Mouse (Mus musculus): ENCODE data around the gene Chn2. TPM values are rescaled to one million over a fixed set of nuclear protein-coding genes. Genes with fewer than 3 reads are reported as not detected.

Chn2 gene
- polyA plus RNA-seq, 1 experiment from 2014 or later = 10.6 TPM

DNA sequence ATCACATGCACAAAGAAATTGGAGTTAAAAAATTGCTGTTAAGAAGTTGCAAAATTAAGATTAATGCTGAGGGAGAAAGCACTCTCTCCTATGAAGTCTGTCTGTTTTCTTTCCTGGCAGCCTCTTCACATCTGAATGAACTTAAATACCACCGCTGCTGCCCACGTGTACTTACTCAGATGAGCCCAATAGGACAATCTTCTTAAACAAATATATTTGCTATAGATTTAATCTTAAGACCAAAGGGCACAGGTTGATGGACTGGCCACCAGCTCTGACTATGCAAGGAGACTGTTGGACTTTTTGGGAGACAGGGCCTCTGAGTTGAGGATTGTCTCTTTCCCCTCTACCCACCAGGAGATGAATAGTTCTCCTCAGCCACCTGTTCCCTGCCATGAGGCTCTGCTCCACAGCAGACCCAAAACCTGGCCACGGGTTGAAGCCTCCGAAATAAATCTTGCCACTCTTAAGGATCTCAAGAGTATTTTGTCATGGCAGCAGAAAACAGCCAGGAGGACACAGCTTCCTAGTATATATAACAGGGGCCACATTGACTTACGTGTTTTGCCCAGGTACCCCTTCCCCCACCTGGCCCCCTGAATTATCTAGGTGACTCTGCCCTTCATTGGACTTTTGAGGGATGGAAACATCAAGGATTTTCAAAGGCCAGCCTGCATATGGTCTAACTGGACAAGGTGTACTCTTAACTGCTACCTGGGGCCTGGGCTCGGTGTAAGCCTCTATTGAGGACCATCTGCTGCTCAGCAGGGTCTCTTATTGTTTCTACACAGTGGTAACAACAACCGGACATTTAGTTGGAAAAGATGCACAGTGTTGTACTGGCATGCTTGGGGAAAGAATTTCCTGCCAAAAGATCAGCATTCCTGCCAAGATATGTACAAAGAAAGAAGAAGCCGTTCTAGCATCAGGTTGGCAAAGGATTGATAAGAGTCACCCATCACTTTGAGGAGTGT, 6.7 kb downstream of the Chn2 start:
- WGBS = 84% methylated on average over 8 of the region's 8 CpGs
- Histone ChIP-seq H3K9me3 (no peaks in the 10 kb centered on the region), H3K4me3 (no peak overlapping the region), H3K27me3 (ENCODE audit: poor library complexity, severe bottlenecking) (peaks cover 26% of the 10 kb centered on the region), H3K27ac (no peak overlapping the region), H3K4me1 (peaks cover 14% of the 10 kb centered on the region), H3K36me3 (replicated peaks) (no peaks in the 10 kb centered on the region)
- no peak for DNase-seq (ENCODE audit: extremely low spot score, low spot score)

DNA sequence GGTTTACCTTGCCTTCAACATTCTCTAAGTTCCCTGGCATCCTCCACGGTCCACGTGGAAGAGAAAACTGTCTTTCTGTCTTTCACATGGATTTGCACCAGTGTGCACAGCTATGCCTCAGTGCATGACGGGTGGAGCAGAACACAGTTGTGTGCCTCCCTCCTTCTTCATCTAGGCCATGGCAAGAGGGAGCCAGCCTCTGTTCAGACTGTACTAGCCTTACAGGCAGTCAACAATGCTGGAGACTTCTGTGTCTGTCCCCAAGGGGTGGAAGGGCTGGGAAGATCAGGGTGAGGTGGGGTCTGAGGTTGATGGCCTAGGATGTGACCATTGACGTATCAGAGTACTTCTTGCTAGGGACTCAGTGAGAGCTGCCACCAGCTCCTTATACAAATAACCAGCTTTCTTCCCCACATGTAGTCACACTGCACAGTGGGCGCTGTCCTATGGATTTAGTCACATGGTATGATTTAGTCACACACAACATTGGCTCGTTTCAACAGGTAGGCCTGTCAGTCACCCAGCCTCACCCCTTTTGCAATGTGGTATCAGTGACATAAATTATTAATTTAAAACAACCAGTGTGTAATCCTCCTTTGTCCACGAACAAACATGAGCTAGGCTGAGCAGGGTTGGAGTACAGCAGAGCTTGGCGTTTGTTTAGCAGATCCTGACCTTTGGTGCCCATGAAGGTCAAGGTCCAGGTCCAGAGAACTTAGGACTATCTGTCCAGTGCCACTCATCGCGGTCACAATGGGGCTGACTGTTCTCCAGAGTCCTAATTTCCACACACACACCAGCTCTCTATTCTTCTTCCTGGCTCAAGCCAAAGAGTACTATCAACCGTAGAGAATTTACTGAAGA, 7.8 kb downstream of the Chn2 start:
- Histone ChIP-seq H3K27ac (no peak overlapping the region), H3K36me3 (replicated peaks) (no peaks in the 10 kb centered on the region), H3K27me3 (ENCODE audit: poor library complexity, severe bottlenecking) (peaks cover 15% of the 10 kb centered on the region), H3K9me3 (no peaks in the 10 kb centered on the region), H3K4me3 (no peak overlapping the region), H3K4me1 (peaks cover 10% of the 10 kb centered on the region)
- no peak for DNase-seq (ENCODE audit: extremely low spot score, low spot score)
- WGBS = 87% methylated on average over 11 of the region's 11 CpGs

DNA sequence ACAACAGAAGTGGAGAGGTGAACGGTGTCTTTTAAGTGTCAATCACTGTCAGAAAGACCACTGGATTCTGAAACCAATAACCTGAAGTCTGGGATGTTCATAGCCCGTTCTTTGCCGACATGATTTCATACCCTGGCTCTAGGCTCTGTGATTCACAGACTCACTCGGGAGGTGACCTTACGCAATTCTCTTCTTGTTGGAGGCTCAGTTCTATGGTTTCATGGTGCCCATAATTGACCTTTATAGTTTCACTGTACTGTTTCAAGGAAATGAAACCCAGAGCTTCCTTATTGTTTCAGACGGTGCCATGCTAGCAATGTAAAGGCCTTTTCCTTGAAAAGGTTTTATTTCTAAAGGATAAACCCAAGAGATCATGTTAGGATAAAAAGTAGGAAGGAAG, 9.4 kb downstream of the Chn2 start:
- no peaks in the 10 kb centered on the region for H3K9me3 ChIP-seq
- H3K36me3 ChIP-seq (replicated peaks) = no peaks in the 10 kb centered on the region
- H3K27ac ChIP-seq = no peak overlapping the region
- DNase-seq (ENCODE audit: extremely low spot score, low spot score) = no peak
- H3K27me3 ChIP-seq (ENCODE audit: poor library complexity, severe bottlenecking) = no peaks in the 10 kb centered on the region
- peaks cover 7% of the 10 kb centered on the region for H3K4me1 ChIP-seq
- 90% methylated on average over 6 of the region's 6 CpGs for WGBS
- no peak overlapping the region for H3K4me3 ChIP-seq

DNA sequence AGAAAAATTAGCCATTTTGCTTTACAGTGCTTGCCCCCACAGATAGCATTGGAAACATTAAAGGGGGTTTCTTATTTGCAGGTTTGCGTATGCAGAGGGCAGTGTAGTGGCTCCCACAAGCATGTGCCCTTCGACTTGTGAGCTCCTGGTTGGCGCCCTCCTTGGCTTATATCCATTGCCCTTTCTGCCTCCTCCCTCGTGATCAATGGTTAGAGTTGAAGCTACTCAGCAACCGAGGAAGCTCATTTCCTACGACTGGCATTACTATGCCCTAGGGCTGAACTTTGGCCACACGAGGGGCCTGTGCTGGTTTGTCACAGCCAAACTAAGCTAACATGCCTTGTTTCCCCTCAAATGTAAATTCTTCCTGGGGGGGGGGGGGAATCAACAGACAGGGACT, 11.8 kb downstream of the Chn2 start:
- Histone ChIP-seq H3K9me3 (no peaks in the 10 kb centered on the region), H3K27me3 (ENCODE audit: poor library complexity, severe bottlenecking) (no peaks in the 10 kb centered on the region), H3K4me3 (no peak overlapping the region), H3K27ac (no peak overlapping the region), H3K36me3 (replicated peaks) (no peaks in the 10 kb centered on the region), H3K4me1 (peaks cover 15% of the 10 kb centered on the region)
- 62% methylated on average over 7 of the region's 7 CpGs for WGBS
- no peak for DNase-seq (ENCODE audit: extremely low spot score, low spot score)

DNA sequence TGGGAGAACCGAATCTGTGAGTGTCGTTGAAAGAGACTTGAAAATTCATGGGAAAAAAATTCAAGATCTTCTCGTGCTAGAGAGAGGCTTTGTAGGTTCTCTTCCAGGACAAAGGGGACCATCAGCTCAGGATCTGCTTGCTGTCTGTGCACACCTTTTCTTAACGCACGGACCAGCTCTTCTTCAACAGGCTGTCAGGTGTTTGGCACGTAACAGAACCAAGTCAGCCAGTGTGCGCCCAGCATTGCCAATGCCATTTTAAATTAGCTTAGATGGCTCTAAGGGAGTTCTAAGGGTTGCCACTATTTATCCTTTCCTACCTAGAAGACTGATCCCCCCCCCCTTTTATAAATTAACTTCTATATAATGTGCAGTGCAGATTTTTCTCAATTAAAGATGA, 12.8 kb downstream of the Chn2 start:
- Histone ChIP-seq H3K4me3 (no peak overlapping the region), H3K27me3 (ENCODE audit: poor library complexity, severe bottlenecking) (no peaks in the 10 kb centered on the region), H3K36me3 (replicated peaks) (no peaks in the 10 kb centered on the region), H3K9me3 (no peaks in the 10 kb centered on the region), H3K4me1 (peaks cover 24% of the 10 kb centered on the region), H3K27ac (no peak overlapping the region)
- 90% methylated on average over 7 of the region's 7 CpGs for WGBS
- DNase-seq (ENCODE audit: extremely low spot score, low spot score) = no peak

DNA sequence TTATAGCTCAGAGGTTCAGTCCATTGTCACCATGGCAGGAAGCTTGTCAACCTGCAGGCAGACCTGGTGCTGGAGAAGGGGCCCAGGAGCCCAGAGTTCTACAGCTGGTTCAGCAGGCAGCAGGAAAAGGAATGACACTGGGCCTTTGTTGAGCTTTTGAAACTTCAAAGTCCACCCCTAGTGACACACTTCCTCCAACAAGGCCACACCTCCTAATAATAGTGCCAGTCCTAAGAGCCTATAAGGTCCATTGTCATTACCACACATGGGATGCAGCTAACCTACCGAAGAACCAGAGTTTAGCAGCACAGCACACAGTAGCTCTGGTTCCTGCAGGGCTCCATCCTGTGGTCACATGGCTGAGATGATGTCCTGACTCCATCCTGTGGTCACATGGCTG, 13.3 kb downstream of the Chn2 start:
- Histone ChIP-seq H3K27me3 (ENCODE audit: poor library complexity, severe bottlenecking) (no peaks in the 10 kb centered on the region), H3K27ac (no peak overlapping the region), H3K4me1 (peaks cover 24% of the 10 kb centered on the region), H3K9me3 (no peaks in the 10 kb centered on the region), H3K4me3 (no peak overlapping the region), H3K36me3 (replicated peaks) (no peaks in the 10 kb centered on the region)
- no peak for DNase-seq (ENCODE audit: extremely low spot score, low spot score)
- 86% methylated on average over 1 of the region's 1 CpGs for WGBS

DNA sequence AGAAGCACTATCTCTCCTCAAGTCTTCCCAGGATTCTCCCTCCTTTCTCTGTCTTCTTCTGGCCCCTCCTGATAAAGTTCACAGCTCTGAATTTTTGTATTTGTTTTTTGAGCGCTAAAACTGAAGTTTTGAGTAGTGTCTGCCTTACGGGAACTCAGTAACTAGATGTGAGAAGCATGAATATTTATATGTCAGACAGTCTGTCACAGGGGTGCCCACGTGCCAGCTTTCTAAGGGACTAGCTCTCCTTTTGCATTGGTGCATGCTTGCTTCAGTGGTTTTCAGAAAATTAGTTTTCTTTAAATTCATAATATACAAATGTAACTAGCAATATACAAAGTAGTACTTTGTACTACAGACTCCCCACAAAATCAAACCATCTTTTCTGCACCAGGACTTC, 14.0 kb downstream of the Chn2 start:
- no peaks in the 10 kb centered on the region for H3K36me3 ChIP-seq (replicated peaks)
- H3K4me3 ChIP-seq = no peak overlapping the region
- no peaks in the 10 kb centered on the region for H3K9me3 ChIP-seq
- WGBS = 90% methylated on average over 3 of the region's 3 CpGs
- no peak for DNase-seq (ENCODE audit: extremely low spot score, low spot score)
- H3K27me3 ChIP-seq (ENCODE audit: poor library complexity, severe bottlenecking) = no peaks in the 10 kb centered on the region
- H3K27ac ChIP-seq = no peak overlapping the region
- peaks cover 24% of the 10 kb centered on the region for H3K4me1 ChIP-seq

DNA sequence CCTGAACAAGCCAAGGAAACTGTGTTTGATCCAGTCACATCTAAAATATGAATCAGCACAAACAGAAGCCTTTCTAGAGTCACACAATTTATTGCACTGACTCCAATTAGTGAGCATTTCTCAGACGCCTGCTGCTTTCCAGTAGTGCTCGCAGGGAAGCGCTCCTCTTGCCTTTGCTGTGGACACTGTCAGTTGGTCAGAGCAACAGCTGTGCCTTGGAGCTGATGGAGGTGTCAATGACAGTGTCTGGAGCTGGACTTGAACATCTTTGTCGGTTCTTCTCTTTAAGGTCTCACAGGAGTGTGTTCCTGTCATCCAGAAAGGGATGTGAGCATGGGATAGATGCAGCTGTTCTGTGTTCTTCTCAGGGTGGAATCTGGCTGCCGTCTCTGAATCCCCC, 16.0 kb downstream of the Chn2 start:
- Histone ChIP-seq H3K4me1 (peaks cover 29% of the 10 kb centered on the region), H3K9me3 (no peaks in the 10 kb centered on the region), H3K4me3 (no peak overlapping the region), H3K27ac (no peak overlapping the region), H3K36me3 (replicated peaks) (no peaks in the 10 kb centered on the region), H3K27me3 (ENCODE audit: poor library complexity, severe bottlenecking) (no peaks in the 10 kb centered on the region)
- 83% methylated on average over 5 of the region's 5 CpGs for WGBS
- DNase-seq (ENCODE audit: extremely low spot score, low spot score) = no peak

DNA sequence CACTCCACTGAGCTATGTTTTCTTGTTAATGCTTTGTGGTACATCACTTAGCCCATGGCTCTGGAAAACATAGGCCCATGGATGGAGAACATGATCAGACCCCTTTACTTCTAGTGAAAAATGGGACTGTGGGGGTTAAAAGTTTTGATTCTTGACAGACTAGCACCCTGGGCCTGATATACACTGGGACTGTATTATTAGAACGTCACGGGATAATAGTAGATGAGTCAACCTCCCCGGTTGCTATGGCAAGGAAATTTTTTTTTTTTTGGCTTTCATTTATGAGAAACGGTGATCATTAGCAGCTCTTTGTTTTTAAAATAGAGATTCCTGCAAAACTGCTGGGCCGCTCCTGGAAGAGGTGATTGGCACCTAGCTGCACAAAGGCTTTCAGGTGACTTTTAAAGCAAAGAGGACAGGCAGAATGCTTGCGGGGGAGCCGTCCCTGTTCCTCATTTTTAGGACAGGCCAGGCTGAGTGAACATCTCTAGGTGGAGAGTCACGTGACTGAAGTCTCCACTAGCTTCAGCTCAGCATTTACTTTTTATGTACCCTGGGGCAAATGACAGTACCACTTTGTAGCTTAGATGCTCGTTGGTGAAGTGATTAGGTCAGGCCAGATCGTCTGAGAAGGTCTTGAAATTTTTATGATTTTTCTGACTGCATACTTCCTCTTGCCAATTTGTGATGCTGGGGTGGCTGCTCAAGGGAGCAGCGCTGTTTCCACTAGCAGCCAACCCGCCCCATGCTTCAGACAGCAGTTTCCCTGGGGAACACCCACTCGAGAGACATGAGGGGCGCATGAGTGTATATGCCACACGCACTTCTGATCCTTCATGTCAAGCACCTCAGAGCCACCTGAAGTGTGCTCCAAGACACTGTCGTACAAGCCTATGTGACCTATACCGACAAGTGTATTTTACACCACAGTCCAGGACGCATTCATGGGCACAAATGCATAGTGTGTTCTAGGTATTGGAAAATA, 17.5 kb downstream of the Chn2 start:
- no peaks in the 10 kb centered on the region for H3K9me3 ChIP-seq
- 84% methylated on average over 18 of the region's 18 CpGs for WGBS
- H3K27ac ChIP-seq = no peak overlapping the region
- no peak overlapping the region for H3K4me3 ChIP-seq
- H3K4me1 ChIP-seq = peaks cover 28% of the 10 kb centered on the region
- no peaks in the 10 kb centered on the region for H3K27me3 ChIP-seq (ENCODE audit: poor library complexity, severe bottlenecking)
- H3K36me3 ChIP-seq (replicated peaks) = no peaks in the 10 kb centered on the region
- DNase-seq (ENCODE audit: extremely low spot score, low spot score) = no peak

DNA sequence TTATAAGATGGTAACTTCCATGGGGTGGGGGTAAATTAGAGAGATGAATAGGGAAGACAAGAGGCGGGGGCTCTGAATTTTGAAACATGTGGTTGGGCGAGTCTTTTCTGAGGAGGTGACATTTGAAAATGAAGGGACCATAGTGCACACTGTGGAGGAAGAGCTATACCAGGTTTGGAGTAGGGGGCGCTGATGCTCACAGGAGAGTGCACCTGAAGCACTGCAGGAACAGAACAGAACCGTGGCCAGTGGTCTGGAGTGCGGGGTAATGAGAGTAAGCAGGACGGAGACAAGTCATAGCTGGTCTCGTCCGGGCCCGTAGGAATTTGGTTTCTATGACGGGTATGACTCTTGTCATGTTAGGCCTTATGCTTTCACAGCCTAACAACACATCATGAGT, 18.3 kb downstream of the Chn2 start:
- 80% methylated on average over 10 of the region's 10 CpGs for WGBS
- H3K27ac ChIP-seq = no peak overlapping the region
- H3K27me3 ChIP-seq (ENCODE audit: poor library complexity, severe bottlenecking) = no peaks in the 10 kb centered on the region
- H3K9me3 ChIP-seq = no peaks in the 10 kb centered on the region
- H3K4me1 ChIP-seq = peaks cover 32% of the 10 kb centered on the region
- H3K36me3 ChIP-seq (replicated peaks) = no peaks in the 10 kb centered on the region
- DNase-seq (ENCODE audit: extremely low spot score, low spot score) = no peak
- no peak overlapping the region for H3K4me3 ChIP-seq

DNA sequence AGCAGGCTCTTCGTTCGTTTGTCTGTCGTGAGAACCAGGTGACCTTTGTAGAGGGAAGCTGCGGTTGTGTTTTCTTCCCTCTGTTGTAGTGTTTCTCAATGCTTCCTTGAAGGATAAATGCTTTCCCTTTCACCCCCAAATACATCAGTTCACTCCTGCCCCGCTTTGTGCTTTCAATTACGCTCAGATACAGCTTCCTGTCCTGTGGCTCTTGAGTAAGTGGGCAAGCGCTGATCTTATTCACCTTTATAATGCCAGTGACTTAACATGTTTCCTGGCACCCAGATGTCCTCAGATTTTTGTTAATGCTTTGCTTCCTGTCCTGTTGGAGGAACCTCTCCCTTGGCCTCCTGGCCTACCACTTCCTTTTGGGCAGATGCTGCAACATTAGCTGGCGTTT, 19.5 kb downstream of the Chn2 start:
- Histone ChIP-seq H3K36me3 (replicated peaks) (no peaks in the 10 kb centered on the region), H3K4me3 (no peak overlapping the region), H3K27me3 (ENCODE audit: poor library complexity, severe bottlenecking) (no peaks in the 10 kb centered on the region), H3K9me3 (no peaks in the 10 kb centered on the region), H3K4me1 (peaks cover 43% of the 10 kb centered on the region), H3K27ac (no peak overlapping the region)
- WGBS = 80% methylated on average over 8 of the region's 8 CpGs
- DNase-seq (ENCODE audit: extremely low spot score, low spot score) = no peak

DNA sequence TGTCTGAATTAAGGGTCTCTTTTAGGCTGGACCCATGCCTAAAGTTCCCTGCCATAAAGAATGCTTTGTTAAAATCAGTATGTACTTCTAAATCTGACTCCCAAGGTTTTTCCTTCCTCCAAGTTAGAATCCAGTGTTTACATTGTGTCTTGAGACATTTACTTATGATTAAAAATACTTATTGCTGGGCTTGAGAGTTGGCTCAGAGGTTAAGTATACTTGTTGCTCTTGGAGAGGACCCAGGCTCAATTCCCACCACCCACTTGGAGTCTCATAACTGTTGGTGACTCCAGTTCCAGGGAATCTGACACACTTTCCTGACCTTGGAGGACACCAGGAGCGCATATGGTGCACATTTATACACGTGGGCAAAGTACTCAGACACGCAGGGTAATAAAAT, 20.9 kb downstream of the Chn2 start:
- H3K27me3 ChIP-seq (ENCODE audit: poor library complexity, severe bottlenecking) = no peaks in the 10 kb centered on the region
- 0 out of 2 replicates have a peak, but pooled peaks cover 3% of the 10 kb centered on the region for H3K9me3 ChIP-seq
- no peaks in the 10 kb centered on the region for H3K36me3 ChIP-seq (replicated peaks)
- WGBS = 89% methylated on average over 3 of the region's 3 CpGs
- no peak for DNase-seq (ENCODE audit: extremely low spot score, low spot score)
- peaks cover 40% of the 10 kb centered on the region for H3K4me1 ChIP-seq
- no peak overlapping the region for H3K27ac ChIP-seq
- no peak overlapping the region for H3K4me3 ChIP-seq
